Mouse (Mus musculus): ENCODE data around the gene Stxbp3. TPM values are rescaled to one million over a fixed set of nuclear protein-coding genes. Genes with fewer than 3 reads are reported as not detected.

Gene Stxbp3
- polyA plus RNA-seq, 1 experiment from 2014 or later, result 38.7 TPM

GRCm38 (mm10) chr3:108770725-108771368, 69.5 kb downstream of the Stxbp3 start:
- Histone ChIP-seq H3K36me3 (ENCODE audit: control insufficient read depth, insufficient read depth, low read length) (no peaks in the 10 kb centered on the region), H3K27ac (ENCODE audit: low read depth) (peak overlapping the region; percentile 66), H3K4me3 (ENCODE audit: low read depth, low read length) (no peak overlapping the region), H3K9ac (ENCODE audit: low read length) (no peak overlapping the region), H3K27me3 (replicated peaks; ENCODE audit: control insufficient read depth, insufficient read depth, low read length) (no peaks in the 10 kb centered on the region), H3K4me2 (ENCODE audit: low read length) (no peak overlapping the region), H3K9me3 (ENCODE audit: control insufficient read depth, low read length) (no peaks in the 10 kb centered on the region), H3K4me1 (replicated peaks; ENCODE audit: control insufficient read depth, insufficient read depth, low read length) (peaks cover 4% of the 10 kb centered on the region; the same call in 1 of the 2 replicates)
- peak; percentile 79 for DNase-seq (ENCODE audit: low spot score)
- ATAC-seq (replicated peaks; ENCODE audit: low FRiP score, low TSS enrichment, low read depth), result peak; percentile 79
- WGBS, result 17% methylated on average over 6 of the region's 6 CpGs

GRCm38 (mm10) chr3:108769547-108769946, 70.8 kb downstream of the Stxbp3 start:
- no peak for ATAC-seq (replicated peaks; ENCODE audit: low FRiP score, low TSS enrichment, low read depth)
- H3K4me3 ChIP-seq (ENCODE audit: low read depth, low read length), result no peak overlapping the region
- H3K27ac ChIP-seq (ENCODE audit: low read depth), result no peak overlapping the region
- H3K9ac ChIP-seq (ENCODE audit: low read length), result no peak overlapping the region
- peaks cover 4% of the 10 kb centered on the region; the same call in 1 of the 2 replicates for H3K4me1 ChIP-seq (replicated peaks; ENCODE audit: control insufficient read depth, insufficient read depth, low read length)
- DNase-seq (ENCODE audit: low spot score), result no peak
- no peaks in the 10 kb centered on the region for H3K36me3 ChIP-seq (ENCODE audit: control insufficient read depth, insufficient read depth, low read length)
- H3K9me3 ChIP-seq (ENCODE audit: control insufficient read depth, low read length), result no peaks in the 10 kb centered on the region
- no peak overlapping the region for H3K4me2 ChIP-seq (ENCODE audit: low read length)
- H3K27me3 ChIP-seq (replicated peaks; ENCODE audit: control insufficient read depth, insufficient read depth, low read length), result no peaks in the 10 kb centered on the region
- 60% methylated on average over 6 of the region's 6 CpGs for WGBS

GRCm38 (mm10) chr3:108767416-108767815, 72.9 kb downstream of the Stxbp3 start:
- Histone ChIP-seq H3K36me3 (ENCODE audit: control insufficient read depth, insufficient read depth, low read length) (no peaks in the 10 kb centered on the region), H3K4me1 (replicated peaks; ENCODE audit: control insufficient read depth, insufficient read depth, low read length) (peaks cover 4% of the 10 kb centered on the region; the same call in 1 of the 2 replicates), H3K4me2 (ENCODE audit: low read length) (no peak overlapping the region), H3K9ac (ENCODE audit: low read length) (no peak overlapping the region), H3K27me3 (replicated peaks; ENCODE audit: control insufficient read depth, insufficient read depth, low read length) (no peaks in the 10 kb centered on the region), H3K27ac (ENCODE audit: low read depth) (no peak overlapping the region), H3K4me3 (ENCODE audit: low read depth, low read length) (no peak overlapping the region), H3K9me3 (ENCODE audit: control insufficient read depth, low read length) (no peaks in the 10 kb centered on the region)
- DNase-seq (ENCODE audit: low spot score) (no peak), ATAC-seq (replicated peaks; ENCODE audit: low FRiP score, low TSS enrichment, low read depth) (no peak)
- 64% methylated on average over 10 of the region's 10 CpGs for WGBS

- Histone ChIP-seq H3K9me3 (ENCODE audit: control insufficient read depth, low read length) (no peaks in the 10 kb centered on the region), H3K27me3 (replicated peaks; ENCODE audit: control insufficient read depth, insufficient read depth, low read length) (no peaks in the 10 kb centered on the region), H3K4me3 (ENCODE audit: low read depth, low read length) (no peak overlapping the region), H3K27ac (ENCODE audit: low read depth) (no peak overlapping the region), H3K4me2 (ENCODE audit: low read length) (no peak overlapping the region), H3K4me1 (replicated peaks; ENCODE audit: control insufficient read depth, insufficient read depth, low read length) (peaks cover 4% of the 10 kb centered on the region; the same call in 1 of the 2 replicates), H3K36me3 (ENCODE audit: control insufficient read depth, insufficient read depth, low read length) (no peaks in the 10 kb centered on the region), H3K9ac (ENCODE audit: low read length) (no peak overlapping the region)
- DNase-seq (ENCODE audit: low spot score) (no peak), ATAC-seq (replicated peaks; ENCODE audit: low FRiP score, low TSS enrichment, low read depth) (no peak)
- WGBS, result 85% methylated on average over 7 of the region's 7 CpGs
Observed at GRCm38 (mm10) chr3:108766943-108767342, 73.4 kb downstream of the Stxbp3 start.

GRCm38 (mm10) chr3:108765476-108765875, 74.8 kb downstream of the Stxbp3 start:
- ATAC-seq (replicated peaks; ENCODE audit: low FRiP score, low TSS enrichment, low read depth), result no peak
- Histone ChIP-seq H3K4me3 (ENCODE audit: low read depth, low read length) (no peak overlapping the region), H3K36me3 (ENCODE audit: control insufficient read depth, insufficient read depth, low read length) (no peaks in the 10 kb centered on the region), H3K4me2 (ENCODE audit: low read length) (no peak overlapping the region), H3K9me3 (ENCODE audit: control insufficient read depth, low read length) (no peaks in the 10 kb centered on the region), H3K27ac (ENCODE audit: low read depth) (no peak overlapping the region), H3K27me3 (replicated peaks; ENCODE audit: control insufficient read depth, insufficient read depth, low read length) (no peaks in the 10 kb centered on the region), H3K4me1 (replicated peaks; ENCODE audit: control insufficient read depth, insufficient read depth, low read length) (peaks cover 4% of the 10 kb centered on the region; the same call in 1 of the 2 replicates), H3K9ac (ENCODE audit: low read length) (no peak overlapping the region)
- DNase-seq (ENCODE audit: low spot score), result no peak
- WGBS, result 87% methylated on average over 7 of the region's 7 CpGs

- ATAC-seq (replicated peaks; ENCODE audit: low FRiP score, low TSS enrichment, low read depth) (no peak), DNase-seq (ENCODE audit: low spot score) (no peak)
- peaks cover 5% of the 10 kb centered on the region; the same call in 1 of the 2 replicates for H3K4me1 ChIP-seq (replicated peaks; ENCODE audit: control insufficient read depth, insufficient read depth, low read length)
- no peak overlapping the region for H3K9ac ChIP-seq (ENCODE audit: low read length)
- H3K27me3 ChIP-seq (replicated peaks; ENCODE audit: control insufficient read depth, insufficient read depth, low read length), result no peaks in the 10 kb centered on the region
- no peak overlapping the region for H3K4me2 ChIP-seq (ENCODE audit: low read length)
- H3K9me3 ChIP-seq (ENCODE audit: control insufficient read depth, low read length), result no peaks in the 10 kb centered on the region
- H3K4me3 ChIP-seq (ENCODE audit: low read depth, low read length), result no peak overlapping the region
- no peaks in the 10 kb centered on the region for H3K36me3 ChIP-seq (ENCODE audit: control insufficient read depth, insufficient read depth, low read length)
- WGBS, result 51% methylated on average over 7 of the region's 7 CpGs
- H3K27ac ChIP-seq (ENCODE audit: low read depth), result no peak overlapping the region
Observed at GRCm38 (mm10) chr3:108764976-108765375, 75.3 kb downstream of the Stxbp3 start.

- 75% methylated on average over 2 of the region's 2 CpGs for WGBS
- no peak overlapping the region for H3K4me2 ChIP-seq (ENCODE audit: low read length)
- peaks cover 14% of the 10 kb centered on the region; the same call in 1 of the 2 replicates for H3K4me1 ChIP-seq (replicated peaks; ENCODE audit: control insufficient read depth, insufficient read depth, low read length)
- ATAC-seq (replicated peaks; ENCODE audit: low FRiP score, low TSS enrichment, low read depth), result no peak
- H3K27me3 ChIP-seq (replicated peaks; ENCODE audit: control insufficient read depth, insufficient read depth, low read length), result no peaks in the 10 kb centered on the region
- no peaks in the 10 kb centered on the region for H3K9me3 ChIP-seq (ENCODE audit: control insufficient read depth, low read length)
- no peak overlapping the region for H3K9ac ChIP-seq (ENCODE audit: low read length)
- no peak for DNase-seq (ENCODE audit: low spot score)
- no peaks in the 10 kb centered on the region for H3K36me3 ChIP-seq (ENCODE audit: control insufficient read depth, insufficient read depth, low read length)
- no peak overlapping the region for H3K4me3 ChIP-seq (ENCODE audit: low read depth, low read length)
- no peak overlapping the region for H3K27ac ChIP-seq (ENCODE audit: low read depth)
Observed at GRCm38 (mm10) chr3:108763691-108764090, 76.6 kb downstream of the Stxbp3 start.

- ATAC-seq (replicated peaks; ENCODE audit: low FRiP score, low TSS enrichment, low read depth), result no peak
Observed at GRCm38 (mm10) chr3:108762597-108763111, 77.7 kb downstream of the Stxbp3 start.

More at GRCm38 (mm10) chr3:108762597-108763111, 77.7 kb downstream of the Stxbp3 start:
- 71% methylated on average over 7 of the region's 7 CpGs for WGBS
- no peak overlapping the region for H3K27ac ChIP-seq (ENCODE audit: low read depth)
- no peak overlapping the region for H3K9ac ChIP-seq (ENCODE audit: low read length)
- peaks cover 14% of the 10 kb centered on the region; the same call in 1 of the 2 replicates for H3K4me1 ChIP-seq (replicated peaks; ENCODE audit: control insufficient read depth, insufficient read depth, low read length)
- no peak overlapping the region for H3K4me2 ChIP-seq (ENCODE audit: low read length)
- no peak overlapping the region for H3K4me3 ChIP-seq (ENCODE audit: low read depth, low read length)
- H3K36me3 ChIP-seq (ENCODE audit: control insufficient read depth, insufficient read depth, low read length), result no peaks in the 10 kb centered on the region
- no peaks in the 10 kb centered on the region for H3K27me3 ChIP-seq (replicated peaks; ENCODE audit: control insufficient read depth, insufficient read depth, low read length)
- no peak for DNase-seq (ENCODE audit: low spot score)
- H3K9me3 ChIP-seq (ENCODE audit: control insufficient read depth, low read length), result no peaks in the 10 kb centered on the region

Data from intestine, embryonic 14.5 days (tissue).